18 mouse cellular contexts compared by ENCODE assay signal in genomic region chr9:43015366-43015765, GRCm38 (mm10).
DNase-seq lines count a peak whose midpoint lies in the region; ATAC-seq and TF ChIP-seq lines count a peak whose summit lies in the region.
"Had no signal": no experiment of that assay in that cellular context is flagged by ENCODE, and none has a peak within 500 bp of the region (broad histone marks: within the 10 kb centered on the region; RNA-seq: fewer than 3 reads in every experiment).

No protein-coding gene starts in this region.

- H3K9me3 ChIP-seq in midbrain, embryonic 11.5 days (ENCODE audit: control insufficient read depth, low read length) = no peaks in the 10 kb centered on the region
- H3K9me3 ChIP-seq: heart, embryonic 15.5 days; midbrain, embryonic 12.5 days; neural tube, embryonic 15.5 days had no signal

- H3K4me1 ChIP-seq in midbrain, embryonic 11.5 days (ENCODE audit: control insufficient read depth, insufficient read depth, low read length) = no peaks in the 10 kb centered on the region
- H3K4me1 ChIP-seq: heart, embryonic 15.5 days; midbrain, embryonic 12.5 days; neural tube, embryonic 15.5 days had no signal

- H3K27me3 ChIP-seq in midbrain, embryonic 11.5 days (ENCODE audit: control insufficient read depth, insufficient read depth, low read length) = no peaks in the 10 kb centered on the region
- H3K27me3 ChIP-seq: heart, embryonic 15.5 days; midbrain, embryonic 12.5 days; neural tube, embryonic 15.5 days had no signal

- H3K9ac ChIP-seq in midbrain, embryonic 11.5 days (ENCODE audit: low read length) = no peak overlapping the region
- H3K9ac ChIP-seq: heart, embryonic 15.5 days; hindbrain, embryonic 14.5 days; liver, postnatal 0 days; midbrain, embryonic 12.5 days; neural tube, embryonic 15.5 days had no signal

- no peak for DNase-seq in gastrocnemius, adult 2 months
- no peak for DNase-seq in gastrocnemius, postnatal 36 days
- peak; percentile 30 to 73 for DNase-seq in layer of hippocampus, adult 18-20 months (ENCODE audit: low spot score in 2 of 2)
- no peak for DNase-seq in layer of hippocampus, postnatal 10 days (ENCODE audit: low spot score in 2 of 2)
- DNase-seq in adipocyte (ENCODE audit: low spot score) = peak; percentile 59
- peak; percentile 42 for DNase-seq in skeletal muscle tissue, adult 2 months (ENCODE audit: low read depth, low spot score)
- no peak for DNase-seq in midbrain, embryonic 11.5 days (ENCODE audit: low spot score, missing footprints)
- DNase-seq in kidney, adult 8-10 months = no peak
- DNase-seq: kidney, postnatal 10 days; liver; liver, postnatal 0 days had no signal

- intact Hi-C loops in gastrocnemius, adult 2 months (cut with DNase I) = no loop called here
- intact Hi-C loops in gastrocnemius, postnatal 36 days (cut with DNase I) = no loop called here

- peak overlapping the region; percentile 44 for H3K27ac ChIP-seq in gastrocnemius, adult 2 months
- no peak overlapping the region for H3K27ac ChIP-seq in midbrain, embryonic 11.5 days (ENCODE audit: low read depth, low read length)
- H3K27ac ChIP-seq: heart, embryonic 15.5 days; hindbrain, embryonic 14.5 days; macrophage; midbrain, embryonic 12.5 days; neural tube, embryonic 15.5 days had no signal

- H3K4me3 ChIP-seq in gastrocnemius, adult 2 months = no peak overlapping the region
- no peak overlapping the region for H3K4me3 ChIP-seq in midbrain, embryonic 11.5 days (ENCODE audit: low read depth, low read length)
- H3K4me3 ChIP-seq: heart, embryonic 15.5 days; midbrain, embryonic 12.5 days; neural tube, embryonic 15.5 days had no signal

- ATAC-seq in midbrain, embryonic 11.5 days (ENCODE audit: low FRiP score) = no peak
- ATAC-seq: forebrain, embryonic 16.5 days; intestine, embryonic 16.5 days; liver, postnatal 0 days had no signal

- H3K4me2 ChIP-seq in midbrain, embryonic 11.5 days = no peak overlapping the region
- H3K4me2 ChIP-seq: heart, embryonic 15.5 days; hindbrain, embryonic 14.5 days; midbrain, embryonic 12.5 days; neural tube, embryonic 15.5 days had no signal

- 92% methylated on average over 2 of the region's 2 CpGs for WGBS in midbrain, embryonic 11.5 days

- TF ChIP-seq CTCF in gastrocnemius, adult 2 months (IDR thresholded peaks at IDR 0.05) = no peak

- no peaks in the 10 kb centered on the region; the same call in 1 of the 2 replicates for H3K36me3 ChIP-seq in midbrain, embryonic 11.5 days (ENCODE audit: control insufficient read depth, insufficient read depth, low read length)

Comparison
In these comparisons a context has a peak if more than half of its experiments do, and no peak if none do; other contexts are left out.
1. DNase-seq: peak in layer of hippocampus, adult 18-20 months (2 of 2), adipocyte (single experiment) and skeletal muscle tissue, adult 2 months (single experiment); none in gastrocnemius, adult 2 months (single experiment), gastrocnemius, postnatal 36 days (0 of 2), layer of hippocampus, postnatal 10 days (0 of 2), midbrain, embryonic 11.5 days (single experiment) and kidney, adult 8-10 months (0 of 2).